Mouse (Mus musculus): ENCODE data around the gene Rassf6. TPM values are rescaled to one million over a fixed set of nuclear protein-coding genes. Genes with fewer than 3 reads are reported as not detected.

The Rassf6 gene
- polyA plus RNA-seq, 1 experiment from 2014 or later, result 18.1 TPM

- no peak for ATAC-seq (ENCODE audit: low FRiP score, low TSS enrichment)
- no peak overlapping the region for H3K27ac ChIP-seq (ENCODE audit: low read length)
- no peak overlapping the region for H3K4me3 ChIP-seq (ENCODE audit: low read length)
- H3K36me3 ChIP-seq (ENCODE audit: insufficient read depth, low read length), result no peaks in the 10 kb centered on the region
- WGBS, result 79% methylated on average over 13 of the region's 13 CpGs
- no peaks in the 10 kb centered on the region for H3K9me3 ChIP-seq (ENCODE audit: low read length)
- H3K4me2 ChIP-seq (replicated peaks; ENCODE audit: low read depth, low read length), result no peak overlapping the region
- no peak overlapping the region for H3K9ac ChIP-seq (replicated peaks; ENCODE audit: low read length)
- 0 out of 2 replicates have a peak, but pooled peaks cover 4% of the 10 kb centered on the region for H3K4me1 ChIP-seq (ENCODE audit: insufficient read depth, low read length)
- H3K27me3 ChIP-seq (ENCODE audit: insufficient read depth, low read length), result no peaks in the 10 kb centered on the region; the same call in 1 of the 2 replicates
Measured at GRCm38 (mm10) chr5:90655891-90656290, 15.4 kb upstream of the Rassf6 start.

- Histone ChIP-seq H3K4me3 (ENCODE audit: low read length) (no peak overlapping the region), H3K4me1 (ENCODE audit: insufficient read depth, low read length) (0 out of 2 replicates have a peak, but pooled peaks cover 7% of the 10 kb centered on the region), H3K4me2 (replicated peaks; ENCODE audit: low read depth, low read length) (no peak overlapping the region), H3K36me3 (ENCODE audit: insufficient read depth, low read length) (no peaks in the 10 kb centered on the region), H3K27me3 (ENCODE audit: insufficient read depth, low read length) (no peaks in the 10 kb centered on the region; the same call in 1 of the 2 replicates), H3K9ac (replicated peaks; ENCODE audit: low read length) (no peak overlapping the region), H3K9me3 (ENCODE audit: low read length) (no peaks in the 10 kb centered on the region), H3K27ac (ENCODE audit: low read length) (no peak overlapping the region)
- WGBS, result 61% methylated on average over 5 of the region's 5 CpGs
- ATAC-seq (ENCODE audit: low FRiP score, low TSS enrichment), result no peak
Measured at GRCm38 (mm10) chr5:90654798-90655197, 14.3 kb upstream of the Rassf6 start.

- H3K27me3 ChIP-seq (ENCODE audit: insufficient read depth, low read length), result no peaks in the 10 kb centered on the region; the same call in 1 of the 2 replicates
- H3K9me3 ChIP-seq (ENCODE audit: low read length), result no peaks in the 10 kb centered on the region
- H3K4me1 ChIP-seq (ENCODE audit: insufficient read depth, low read length), result 0 out of 2 replicates have a peak, but pooled peaks cover 7% of the 10 kb centered on the region
- peak; percentile 50 for ATAC-seq (ENCODE audit: low FRiP score, low TSS enrichment)
- no peak overlapping the region for H3K27ac ChIP-seq (ENCODE audit: low read length)
- H3K9ac ChIP-seq (replicated peaks; ENCODE audit: low read length), result no peak overlapping the region
- no peaks in the 10 kb centered on the region for H3K36me3 ChIP-seq (ENCODE audit: insufficient read depth, low read length)
- 2% methylated on average over 3 of the region's 3 CpGs for WGBS
- no peak overlapping the region for H3K4me2 ChIP-seq (replicated peaks; ENCODE audit: low read depth, low read length)
- no peak overlapping the region for H3K4me3 ChIP-seq (ENCODE audit: low read length)
Measured at GRCm38 (mm10) chr5:90652724-90653123, 12.3 kb upstream of the Rassf6 start.

GRCm38 (mm10) chr5:90650466-90651150, 10.2 kb upstream of the Rassf6 start:
- WGBS, result 54% methylated on average over 5 of the region's 5 CpGs
- no peak overlapping the region for H3K9ac ChIP-seq (replicated peaks; ENCODE audit: low read length)
- peak; percentile 55; the same call in 1 of the 2 replicates for ATAC-seq (ENCODE audit: low FRiP score, low TSS enrichment)
- H3K4me1 ChIP-seq (ENCODE audit: insufficient read depth, low read length), result 0 out of 2 replicates have a peak, but pooled peaks cover 7% of the 10 kb centered on the region
- H3K27me3 ChIP-seq (ENCODE audit: insufficient read depth, low read length), result no peaks in the 10 kb centered on the region; the same call in 1 of the 2 replicates
- no peak overlapping the region for H3K4me3 ChIP-seq (ENCODE audit: low read length)
- no peaks in the 10 kb centered on the region for H3K36me3 ChIP-seq (ENCODE audit: insufficient read depth, low read length)
- H3K27ac ChIP-seq (ENCODE audit: low read length), result peak overlapping the region; percentile 38; the same call in 1 of the 2 replicates
- H3K4me2 ChIP-seq (replicated peaks; ENCODE audit: low read depth, low read length), result no peak overlapping the region
- H3K9me3 ChIP-seq (ENCODE audit: low read length), result no peaks in the 10 kb centered on the region

GRCm38 (mm10) chr5:90647473-90647872, 7.0 kb upstream of the Rassf6 start:
- Histone ChIP-seq H3K4me2 (replicated peaks; ENCODE audit: low read depth, low read length) (no peak overlapping the region), H3K4me3 (ENCODE audit: low read length) (no peak overlapping the region), H3K9me3 (ENCODE audit: low read length) (no peaks in the 10 kb centered on the region), H3K27me3 (ENCODE audit: insufficient read depth, low read length) (no peaks in the 10 kb centered on the region), H3K9ac (replicated peaks; ENCODE audit: low read length) (no peak overlapping the region), H3K27ac (ENCODE audit: low read length) (peak overlapping the region; percentile 57), H3K4me1 (ENCODE audit: insufficient read depth, low read length) (0 out of 2 replicates have a peak, but pooled peaks cover 7% of the 10 kb centered on the region), H3K36me3 (ENCODE audit: insufficient read depth, low read length) (no peaks in the 10 kb centered on the region)
- WGBS, result 59% methylated on average over 5 of the region's 5 CpGs
- ATAC-seq (ENCODE audit: low FRiP score, low TSS enrichment), result peak; percentile 76

GRCm38 (mm10) chr5:90646398-90646797, 5.9 kb upstream of the Rassf6 start:
- Histone ChIP-seq H3K4me1 (ENCODE audit: insufficient read depth, low read length) (0 out of 2 replicates have a peak, but pooled peaks cover 7% of the 10 kb centered on the region), H3K36me3 (ENCODE audit: insufficient read depth, low read length) (no peaks in the 10 kb centered on the region), H3K9ac (replicated peaks; ENCODE audit: low read length) (no peak overlapping the region), H3K4me2 (replicated peaks; ENCODE audit: low read depth, low read length) (no peak overlapping the region), H3K9me3 (ENCODE audit: low read length) (no peaks in the 10 kb centered on the region), H3K27me3 (ENCODE audit: insufficient read depth, low read length) (no peaks in the 10 kb centered on the region), H3K4me3 (ENCODE audit: low read length) (no peak overlapping the region), H3K27ac (ENCODE audit: low read length) (no peak overlapping the region)
- no peak for ATAC-seq (ENCODE audit: low FRiP score, low TSS enrichment)
- WGBS, result 83% methylated on average over 5 of the region's 5 CpGs

GRCm38 (mm10) chr5:90645579-90645978, 5.1 kb upstream of the Rassf6 start:
- ATAC-seq (ENCODE audit: low FRiP score, low TSS enrichment), result no peak
- no peak overlapping the region for H3K4me3 ChIP-seq (ENCODE audit: low read length)
- H3K4me1 ChIP-seq (ENCODE audit: insufficient read depth, low read length), result no peaks in the 10 kb centered on the region
- H3K27me3 ChIP-seq (ENCODE audit: insufficient read depth, low read length), result no peaks in the 10 kb centered on the region
- WGBS, result 78% methylated on average over 3 of the region's 3 CpGs
- no peaks in the 10 kb centered on the region for H3K9me3 ChIP-seq (ENCODE audit: low read length)
- H3K36me3 ChIP-seq (ENCODE audit: insufficient read depth, low read length), result no peaks in the 10 kb centered on the region
- no peak overlapping the region for H3K4me2 ChIP-seq (replicated peaks; ENCODE audit: low read depth, low read length)
- no peak overlapping the region for H3K9ac ChIP-seq (replicated peaks; ENCODE audit: low read length)
- no peak overlapping the region for H3K27ac ChIP-seq (ENCODE audit: low read length)

- H3K27me3 ChIP-seq (ENCODE audit: insufficient read depth, low read length), result no peaks in the 10 kb centered on the region
- H3K9ac ChIP-seq (replicated peaks; ENCODE audit: low read length), result no peak overlapping the region
- H3K36me3 ChIP-seq (ENCODE audit: insufficient read depth, low read length), result no peaks in the 10 kb centered on the region
- peak overlapping the region; percentile 71; the same call in 1 of the 2 replicates for H3K4me2 ChIP-seq (replicated peaks; ENCODE audit: low read depth, low read length)
- 0 out of 2 replicates have a peak, but pooled peaks cover 6% of the 10 kb centered on the region for H3K4me1 ChIP-seq (ENCODE audit: insufficient read depth, low read length)
- H3K9me3 ChIP-seq (ENCODE audit: low read length), result no peaks in the 10 kb centered on the region
- H3K4me3 ChIP-seq (ENCODE audit: low read length), result no peak overlapping the region
- WGBS, result 72% methylated on average over 10 of the region's 10 CpGs
- peak; percentile 14; the same call in 1 of the 2 replicates for ATAC-seq (ENCODE audit: low FRiP score, low TSS enrichment)
- H3K27ac ChIP-seq (ENCODE audit: low read length), result peak overlapping the region; percentile 17; the same call in 1 of the 2 replicates
Measured at GRCm38 (mm10) chr5:90641218-90641610, 757 bp upstream of the Rassf6 start.

- H3K9me3 ChIP-seq (ENCODE audit: low read length), result no peaks in the 10 kb centered on the region
- no peak overlapping the region for H3K4me3 ChIP-seq (ENCODE audit: low read length)
- 0 out of 2 replicates have a peak, but pooled peaks cover under 1% of the 10 kb centered on the region for H3K4me1 ChIP-seq (ENCODE audit: insufficient read depth, low read length)
- H3K4me2 ChIP-seq (replicated peaks; ENCODE audit: low read depth, low read length), result no peak overlapping the region
- no peak overlapping the region for H3K9ac ChIP-seq (replicated peaks; ENCODE audit: low read length)
- WGBS, result 64% methylated on average over 7 of the region's 7 CpGs
- no peak overlapping the region for H3K27ac ChIP-seq (ENCODE audit: low read length)
- peak; percentile 19; the same call in 1 of the 2 replicates for ATAC-seq (ENCODE audit: low FRiP score, low TSS enrichment)
- H3K36me3 ChIP-seq (ENCODE audit: insufficient read depth, low read length), result no peaks in the 10 kb centered on the region
- no peaks in the 10 kb centered on the region for H3K27me3 ChIP-seq (ENCODE audit: insufficient read depth, low read length)
Measured at GRCm38 (mm10) chr5:90634885-90635284, 5.6 kb downstream of the Rassf6 start.

- Histone ChIP-seq H3K4me1 (ENCODE audit: insufficient read depth, low read length) (peaks cover 12% of the 10 kb centered on the region; the same call in 1 of the 2 replicates), H3K9me3 (ENCODE audit: low read length) (no peaks in the 10 kb centered on the region), H3K4me3 (ENCODE audit: low read length) (no peak overlapping the region), H3K36me3 (ENCODE audit: insufficient read depth, low read length) (no peaks in the 10 kb centered on the region), H3K27ac (ENCODE audit: low read length) (no peak overlapping the region), H3K27me3 (ENCODE audit: insufficient read depth, low read length) (no peaks in the 10 kb centered on the region), H3K4me2 (replicated peaks; ENCODE audit: low read depth, low read length) (no peak overlapping the region), H3K9ac (replicated peaks; ENCODE audit: low read length) (no peak overlapping the region)
- 58% methylated on average over 1 of the region's 1 CpGs for WGBS
- no peak for ATAC-seq (ENCODE audit: low FRiP score, low TSS enrichment)
Measured at GRCm38 (mm10) chr5:90628530-90628929, 11.9 kb downstream of the Rassf6 start.
